Mouse (Mus musculus) spleen, adult 2 months (tissue): Measurements from ENCODE around the gene Arl6ip5. TPM values are rescaled to one million over a fixed set of nuclear protein-coding genes. Genes with fewer than 3 reads are reported as not detected.

Experiments used
- DNase-seq, 2 experiments: peaks; one replicate each; pipeline versions ENCODE4 v3.0.0 to v3.0.0-alpha.2; 2012 to 2021; ENCODE audit warnings: low spot score in 2 of 2, low read depth in 1 of 2
- H3K27ac ChIP-seq: fragments of 200-500 bp; 2 replicates; pipeline ENCODE4 v1.5.1; 2012; ENCODE audit warnings: low read length, inconsistent platforms; ENCODE audit not compliant: insufficient read depth
- H3K27me3 ChIP-seq: fragments of 200-500 bp; 2 replicates; pipeline ENCODE4 v1.6.1; 2012; ENCODE audit warnings: mild to moderate bottlenecking, moderate library complexity, low read length, inconsistent platforms; ENCODE audit not compliant: control insufficient read depth, insufficient read depth
- H3K36me3 ChIP-seq: fragments of 200-500 bp; 2 replicates; pipeline ENCODE4 v1.6.1; 2012; ENCODE audit warnings: mild to moderate bottlenecking, low read length, inconsistent platforms; ENCODE audit not compliant: control insufficient read depth, insufficient read depth
- H3K4me1 ChIP-seq: fragments of 200-500 bp; 2 replicates; pipeline ENCODE4 v1.6.1; 2011; ENCODE audit warnings: inconsistent platforms; ENCODE audit not compliant: control insufficient read depth, insufficient read depth, insufficient read length
- H3K4me3 ChIP-seq: fragments of 200-500 bp; 2 replicates; pipeline ENCODE4 v1.5.1; 2011; ENCODE audit warnings: mild to moderate bottlenecking, inconsistent platforms; ENCODE audit not compliant: insufficient read depth, insufficient read length; ENCODE audit errors: extremely low read depth
- CTCF ChIP-seq: fragments of 200-500 bp; IDR thresholded peaks from 2 replicates; pipeline ENCODE4 v1.5.1; 2011; ENCODE audit warnings: mild to moderate bottlenecking, inconsistent platforms; ENCODE audit not compliant: insufficient read depth, insufficient read length, insufficient replicate concordance; ENCODE audit errors: extremely low read depth
- POLR2A ChIP-seq: fragments of 200-500 bp; IDR thresholded peaks from 2 replicates; pipeline ENCODE4 v1.6.1; 2011; ENCODE audit warnings: low read depth, low read length, inconsistent platforms
- WGBS: fragments of 180-500 bp; shearing (Covaris S2); methylation state at CpG from one replicate; pipeline ENCODE4 v1.1.7; 2018; 5-methylcytosine and 5-hydroxymethylcytosine counted together
- polyA plus RNA-seq: library from polyadenylated mRNA; depleted of rRNA; stranded (reverse); fragments of >200 nt; gene quantifications from 2 replicates; pipeline ENCODE4 v1.2.3, GENCODE M21; 2012

Gene Arl6ip5
- polyA plus RNA-seq, 1 experiment, result 53.4 TPM

DNA sequence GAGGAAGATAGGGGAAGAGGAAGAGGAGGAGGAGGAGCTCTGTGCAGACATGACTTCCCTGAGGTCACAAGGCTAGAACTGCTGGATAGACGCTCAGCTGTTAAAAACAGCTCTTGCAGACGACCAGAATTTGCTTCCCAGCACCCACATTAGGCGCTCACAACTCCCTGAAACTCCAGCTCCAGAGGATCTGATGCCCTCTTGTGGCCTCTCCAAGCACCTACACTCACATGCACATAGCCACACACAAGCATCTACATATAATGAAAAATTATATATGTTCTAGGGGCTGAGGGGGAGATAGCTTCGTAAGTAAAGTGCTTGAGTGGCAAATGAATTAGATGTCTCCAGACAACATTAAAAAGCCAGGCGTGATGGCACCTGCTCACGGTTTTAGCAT, 28.9 kb downstream of the Arl6ip5 start:
- 91% methylated on average over 6 of the region's 6 CpGs for WGBS

DNA sequence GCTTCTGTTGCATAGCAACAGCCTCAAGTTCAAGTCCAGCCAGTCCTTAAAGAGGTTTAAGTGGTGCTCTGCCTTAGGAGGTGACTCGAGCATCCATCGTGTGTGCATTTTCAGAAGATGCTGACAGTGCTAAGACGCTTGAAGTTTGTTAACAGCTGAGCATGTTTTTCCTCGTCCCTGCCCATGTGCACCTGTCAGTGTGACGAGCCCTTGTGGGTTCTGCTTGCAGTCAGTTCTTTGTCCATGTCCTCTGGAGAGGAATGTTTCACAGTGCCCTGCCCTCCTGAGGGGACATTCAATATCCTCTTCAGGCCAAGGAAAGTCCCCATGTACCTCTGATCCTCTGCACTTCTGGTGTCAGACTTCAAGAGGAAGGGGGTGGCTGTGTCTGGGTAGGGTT, 29.6 kb downstream of the Arl6ip5 start:
- 95% methylated on average over 5 of the region's 5 CpGs for WGBS
- H3K4me1 ChIP-seq, result no peaks in the 10 kb centered on the region
- H3K4me3 ChIP-seq, result no peak overlapping the region
- DNase-seq, result no peak
- TF ChIP-seq CTCF, result no peak
- TF ChIP-seq POLR2A, result no peak
- no peaks in the 10 kb centered on the region for H3K36me3 ChIP-seq
- H3K27ac ChIP-seq, result no peak overlapping the region
- H3K27me3 ChIP-seq, result no peaks in the 10 kb centered on the region

More for the DNA sequence above, 28.9 kb downstream of the Arl6ip5 start:
- Histone ChIP-seq H3K4me1 (no peaks in the 10 kb centered on the region), H3K36me3 (no peaks in the 10 kb centered on the region), H3K27me3 (no peaks in the 10 kb centered on the region), H3K27ac (no peak overlapping the region), H3K4me3 (no peak overlapping the region)
- no peak for TF ChIP-seq CTCF
- no peak for TF ChIP-seq POLR2A
- DNase-seq, result no peak

DNA sequence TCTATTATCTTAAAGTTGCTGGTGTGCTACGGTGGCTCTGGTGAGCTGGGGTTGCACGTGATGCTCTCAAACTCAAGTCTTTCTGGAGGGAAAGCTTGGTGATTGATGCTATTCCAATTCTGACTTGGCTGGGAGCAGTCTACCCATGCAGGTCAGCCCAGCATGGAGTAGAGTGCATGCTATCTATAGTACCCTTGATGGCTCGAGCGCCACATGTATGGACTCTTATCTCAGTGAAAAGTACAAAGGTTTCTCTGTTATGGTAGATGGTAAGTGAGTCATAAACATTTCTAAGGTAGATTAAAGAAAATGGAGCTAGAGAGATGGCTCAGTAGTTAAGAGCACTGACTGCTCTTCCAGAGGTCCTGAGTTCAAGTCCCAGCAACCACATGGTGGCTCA, 32.0 kb downstream of the Arl6ip5 start:
- TF ChIP-seq POLR2A, result no peak
- no peak for TF ChIP-seq CTCF
- Histone ChIP-seq H3K4me3 (no peak overlapping the region), H3K36me3 (no peaks in the 10 kb centered on the region), H3K27ac (no peak overlapping the region), H3K27me3 (no peaks in the 10 kb centered on the region; the same call in 1 of the 2 replicates), H3K4me1 (no peaks in the 10 kb centered on the region)
- WGBS, result 96% methylated on average over 4 of the region's 4 CpGs
- DNase-seq, result no peak

DNA sequence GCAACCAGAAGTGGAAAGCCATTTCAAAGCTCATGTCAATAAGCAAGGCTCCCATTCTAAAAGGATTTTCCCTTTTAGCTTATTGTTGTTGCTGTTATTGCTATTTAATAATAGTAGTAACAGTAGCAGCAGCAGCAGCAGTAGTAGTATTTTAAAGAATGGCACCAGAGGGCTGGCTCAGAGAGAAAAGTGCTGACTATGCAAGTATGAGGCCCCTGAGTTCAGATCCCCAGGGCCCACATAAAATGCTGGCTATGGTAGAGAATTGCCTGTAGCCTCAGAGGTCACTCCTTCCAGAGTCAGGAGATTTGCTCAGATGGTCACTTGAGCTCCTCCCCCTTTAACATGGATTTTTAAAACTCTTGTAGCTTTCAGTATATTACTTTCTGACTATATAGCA, 34.7 kb downstream of the Arl6ip5 start:
- no peak for DNase-seq
- H3K27ac ChIP-seq, result no peak overlapping the region
- H3K4me1 ChIP-seq, result no peaks in the 10 kb centered on the region
- TF ChIP-seq CTCF (no peak), POLR2A (no peak)
- no peak overlapping the region for H3K4me3 ChIP-seq
- no peaks in the 10 kb centered on the region for H3K36me3 ChIP-seq
- no peaks in the 10 kb centered on the region; the same call in 1 of the 2 replicates for H3K27me3 ChIP-seq

DNA sequence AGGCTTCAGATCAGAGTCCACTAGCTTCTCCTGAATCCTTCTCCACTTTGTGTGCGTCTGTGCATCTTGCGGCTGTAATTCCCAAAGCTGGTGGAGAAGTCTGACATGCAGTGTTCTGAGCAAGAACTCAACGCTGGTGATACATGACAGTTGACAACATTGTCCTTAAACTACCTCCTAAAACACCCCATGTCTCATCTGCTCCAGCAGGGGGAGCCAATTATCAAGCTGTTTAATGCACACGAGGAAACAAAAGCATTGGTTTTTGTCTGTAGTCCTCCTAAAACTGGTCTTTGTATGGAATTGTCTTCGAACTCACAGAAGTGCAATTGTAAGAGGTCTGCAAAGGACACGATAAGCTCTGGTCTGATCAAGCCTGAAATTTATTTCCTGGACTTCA, 40.5 kb downstream of the Arl6ip5 start:
- WGBS, result 36% methylated on average over 6 of the region's 6 CpGs
- TF ChIP-seq POLR2A (no peak), CTCF (peak; percentile 39; the same call in 1 of the 2 replicates)
- Histone ChIP-seq H3K36me3 (no peaks in the 10 kb centered on the region), H3K27me3 (no peaks in the 10 kb centered on the region; the same call in 1 of the 2 replicates), H3K4me3 (no peak overlapping the region), H3K27ac (no peak overlapping the region), H3K4me1 (no peaks in the 10 kb centered on the region)
- DNase-seq, result peak; percentile 38 to 44

DNA sequence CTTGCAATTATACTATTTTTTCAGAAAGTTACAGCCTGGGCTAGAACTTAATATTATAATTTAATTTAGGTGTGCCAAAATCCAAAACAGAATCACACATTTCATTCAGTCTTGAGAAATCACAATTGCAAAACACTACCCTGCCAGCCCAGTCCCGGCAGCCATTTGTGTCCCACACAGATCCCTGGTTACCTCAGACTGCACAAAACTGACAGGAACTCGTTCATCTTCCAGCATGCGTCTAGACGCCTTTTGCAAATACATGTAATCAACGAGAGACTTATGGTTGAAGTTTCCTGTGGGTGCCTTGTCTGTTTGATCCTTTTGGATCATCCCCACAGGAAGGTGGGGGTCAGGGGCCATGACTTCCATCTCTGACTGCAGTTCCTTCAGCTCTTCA, 41.6 kb downstream of the Arl6ip5 start:
- Histone ChIP-seq H3K27ac (no peak overlapping the region), H3K4me3 (no peak overlapping the region), H3K36me3 (no peaks in the 10 kb centered on the region), H3K27me3 (no peaks in the 10 kb centered on the region; the same call in 1 of the 2 replicates), H3K4me1 (no peaks in the 10 kb centered on the region)
- TF ChIP-seq CTCF (no peak), POLR2A (no peak)
- WGBS, result 68% methylated on average over 5 of the region's 5 CpGs
- DNase-seq, result no peak

DNA sequence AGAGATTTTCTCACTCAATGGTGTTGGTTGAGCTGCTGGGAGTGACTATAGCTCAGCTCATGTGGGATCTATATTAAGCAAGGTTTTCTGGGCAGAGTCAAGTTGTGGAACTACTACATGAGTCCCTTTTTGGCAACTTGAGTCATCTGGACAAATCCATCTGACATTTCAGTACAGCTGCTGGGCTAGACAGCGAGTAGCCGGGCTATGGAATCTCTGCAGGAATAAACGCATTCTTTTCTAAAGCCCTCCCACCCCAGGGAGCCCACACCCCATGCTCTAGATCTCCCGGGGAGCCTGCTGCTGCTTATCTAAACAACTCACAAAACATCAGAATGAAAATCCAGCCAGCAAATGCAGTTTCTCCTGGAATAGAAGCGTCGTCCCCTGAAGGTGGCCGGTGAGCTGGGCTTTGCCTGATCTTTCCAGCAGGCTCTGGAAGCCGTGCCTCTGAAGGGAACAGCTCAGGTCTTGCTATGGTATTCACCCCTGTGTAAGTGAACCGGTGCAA, 42.3 kb downstream of the Arl6ip5 start, which contains the start of gene Lmod3:
TSS of gene Lmod3 (minus strand) at position 49 of the 511 bp plus-strand sequence.
- DNase-seq, result no peak
- Histone ChIP-seq H3K36me3 (no peaks in the 10 kb centered on the region), H3K4me1 (no peaks in the 10 kb centered on the region), H3K27ac (no peak within 1 kb of the TSS), H3K27me3 (no peaks in the 10 kb centered on the region), H3K4me3 (no peak within 1 kb of the TSS)
- 85% methylated on average over 9 of the region's 9 CpGs for WGBS
- TF ChIP-seq POLR2A (no peak), CTCF (no peak)
